Mouse (Mus musculus) midbrain, embryonic 13.5 days (tissue): ENCODE results near the gene Cela3a. TPM values are rescaled to one million over a fixed set of nuclear protein-coding genes. Genes with fewer than 3 reads are reported as not detected.

Experiments
- ATAC-seq: fragments of 200-750 bp; cut with Nextera tagmentation; 2 replicates; pipeline ENCODE4 v1.8.0; 2017; ENCODE audit warnings: mild to moderate bottlenecking, moderate TSS enrichment, moderate library complexity
- H3K27ac ChIP-seq: fragments of 300-500 bp; sonication (generic); 2 replicates; pipeline ENCODE4 v1.5.1; 2015; ENCODE audit warnings: inconsistent platforms, mild to moderate bottlenecking, moderate library complexity
- H3K27me3 ChIP-seq: fragments of 300-500 bp; sonication (generic); 2 replicates; pipeline ENCODE4 v1.6.1; 2015; ENCODE audit warnings: mild to moderate bottlenecking, inconsistent platforms
- H3K36me3 ChIP-seq: fragments of 300-500 bp; sonication (generic); 2 replicates; pipeline ENCODE4 v1.6.1; 2015; ENCODE audit warnings: mild to moderate bottlenecking, inconsistent platforms
- H3K4me1 ChIP-seq: fragments of 300-500 bp; sonication (generic); replicated peaks from 2 replicates; pipeline ENCODE4 v1.6.1; 2015; ENCODE audit warnings: inconsistent platforms
- H3K4me2 ChIP-seq: fragments of 300-500 bp; sonication (generic); replicated peaks from 2 replicates; pipeline ENCODE4 v1.6.1; 2015; ENCODE audit warnings: moderate library complexity, mild to moderate bottlenecking, inconsistent platforms
- H3K4me3 ChIP-seq: fragments of 300-500 bp; sonication (generic); replicated peaks from 2 replicates; pipeline ENCODE4 v1.5.1; 2015; ENCODE audit warnings: mild to moderate bottlenecking, inconsistent platforms
- H3K9ac ChIP-seq: fragments of 300-500 bp; sonication (generic); replicated peaks from 2 replicates; pipeline ENCODE4 v1.6.1; 2015; ENCODE audit warnings: mild to moderate bottlenecking, inconsistent platforms
- H3K9me3 ChIP-seq: fragments of 300-500 bp; sonication (generic); 2 replicates; pipeline ENCODE4 v1.6.1; 2016; ENCODE audit warnings: mild to moderate bottlenecking, inconsistent platforms
- WGBS: fragments of 180-500 bp; shearing (Covaris S2); methylation state at CpG from one replicate; pipeline ENCODE4 v1.1.7; 2015; 5-methylcytosine and 5-hydroxymethylcytosine counted together
- polyA plus RNA-seq: library from polyadenylated mRNA; unstranded; fragments of >200 nt; fragmentation: Nextera tagmentation; extraction: Ambion mirVana; gene quantifications from 2 replicates; pipeline ENCODE4 v1.2.1, GENCODE M21; 2015

Cela3a gene
- polyA plus RNA-seq, 1 experiment from 2014 or later = not detected

DNA sequence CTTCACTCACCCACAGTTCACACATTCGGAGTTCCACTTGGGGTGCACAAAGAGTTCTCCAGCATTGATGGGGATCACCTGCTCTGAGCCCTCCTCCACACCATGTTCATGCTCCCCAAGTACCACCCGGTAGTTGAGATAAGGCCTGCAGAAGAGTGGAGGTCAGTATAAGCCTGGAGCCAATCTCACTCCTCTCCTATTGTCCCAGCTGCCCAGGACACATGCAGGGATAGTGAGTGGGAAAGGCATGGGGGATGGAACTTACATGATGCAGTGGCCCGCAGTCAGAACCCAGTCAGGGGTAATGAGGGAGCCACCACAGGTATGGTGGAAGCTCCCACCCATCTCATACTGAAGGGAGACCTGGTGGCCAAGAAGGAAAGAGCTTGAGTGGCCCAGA is 4.0 kb downstream of the Cela3a start:
- Histone ChIP-seq H3K36me3 (no peaks in the 10 kb centered on the region), H3K4me2 (no peak overlapping the region), H3K9me3 (no peaks in the 10 kb centered on the region), H3K27me3 (no peaks in the 10 kb centered on the region), H3K4me3 (no peak overlapping the region), H3K27ac (no peak overlapping the region), H3K9ac (no peak overlapping the region), H3K4me1 (no peaks in the 10 kb centered on the region)
- 92% methylated on average over 3 of the region's 3 CpGs for WGBS
- no peak for ATAC-seq

DNA sequence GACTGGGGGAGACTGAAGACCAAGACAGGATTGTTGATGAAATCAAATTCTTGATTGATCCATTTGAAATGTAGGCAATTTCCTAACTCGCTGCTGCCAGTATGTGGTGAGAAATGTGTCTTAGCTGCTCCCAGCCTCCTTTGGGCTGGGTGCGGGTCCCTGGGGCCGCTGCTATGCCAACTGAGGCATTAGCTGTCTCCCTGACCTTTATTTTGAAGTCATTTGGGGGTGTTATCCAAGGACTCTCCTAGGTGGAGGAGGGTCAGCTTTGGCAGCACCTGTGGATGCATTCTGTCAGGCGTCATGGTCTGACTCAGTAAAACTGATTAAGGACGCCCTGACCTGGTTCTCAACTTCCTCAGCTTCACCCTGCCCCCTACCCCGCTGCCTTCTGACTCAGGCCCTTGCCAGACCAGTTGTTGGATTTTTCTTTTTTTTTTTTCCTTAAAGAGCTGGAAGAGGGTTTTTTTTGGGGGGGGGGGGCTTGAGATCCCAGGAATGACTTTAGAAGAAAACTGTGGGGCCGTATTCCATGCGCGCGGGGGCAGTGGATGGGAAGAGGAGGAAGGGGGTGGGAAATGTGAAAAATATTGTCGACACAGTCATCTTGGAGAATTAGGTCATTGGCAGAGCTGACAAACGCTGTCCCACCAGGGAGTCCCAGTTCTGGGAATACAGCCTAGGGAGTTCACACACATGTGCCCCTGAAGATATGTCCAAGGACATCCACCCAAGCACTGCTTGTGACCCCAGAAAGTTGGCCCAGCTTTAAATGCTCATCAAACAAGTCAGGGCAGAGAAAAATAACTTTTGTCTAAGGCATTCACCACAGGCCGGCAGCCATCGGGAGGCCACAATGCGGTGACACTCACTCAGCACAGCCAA is 12.7 kb downstream of the Cela3a start:
- no peak overlapping the region for H3K9ac ChIP-seq
- H3K4me1 ChIP-seq = no peaks in the 10 kb centered on the region
- H3K27ac ChIP-seq = no peak overlapping the region
- H3K4me2 ChIP-seq = no peak overlapping the region
- no peaks in the 10 kb centered on the region for H3K9me3 ChIP-seq
- no peaks in the 10 kb centered on the region for H3K27me3 ChIP-seq
- no peak for ATAC-seq
- WGBS = 82% methylated on average over 15 of the region's 15 CpGs
- H3K36me3 ChIP-seq = no peaks in the 10 kb centered on the region
- H3K4me3 ChIP-seq = no peak overlapping the region

DNA sequence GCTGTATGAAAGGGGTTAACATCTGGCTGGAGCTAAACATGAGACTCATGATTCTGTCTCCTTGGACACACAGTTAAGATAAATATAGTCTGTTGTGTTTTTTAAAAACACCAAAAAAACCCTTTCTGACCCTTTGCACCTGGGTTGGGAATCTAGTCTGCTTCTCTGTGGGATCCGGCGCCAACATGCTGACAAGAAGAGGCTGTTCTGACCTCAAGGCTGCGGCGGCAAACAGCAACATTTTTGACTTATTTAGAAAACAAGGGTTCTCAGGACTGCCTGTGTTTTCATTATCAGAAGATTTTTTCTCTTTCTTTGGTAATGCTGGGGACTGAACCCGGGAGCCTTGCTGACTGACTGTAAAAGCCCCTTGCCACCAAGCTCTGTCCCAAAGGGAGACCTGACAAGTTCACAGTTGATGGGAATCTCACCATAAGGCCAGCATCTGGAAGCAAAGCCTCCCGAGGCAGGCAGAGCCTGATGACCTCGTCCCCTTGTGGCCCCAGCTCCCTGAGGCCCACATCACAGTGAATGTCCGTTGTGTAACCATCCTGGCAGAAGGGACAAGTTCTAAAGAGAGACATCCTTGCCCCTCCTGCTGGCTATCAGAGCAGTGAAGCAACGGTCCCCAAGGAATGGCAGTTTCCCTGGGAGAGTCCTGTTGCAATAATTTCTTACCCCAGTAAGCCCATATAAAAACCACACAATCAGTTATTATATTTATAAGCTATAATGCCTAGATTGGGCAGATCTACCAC is 16.0 kb downstream of the Cela3a start:
- H3K4me3 ChIP-seq = no peak overlapping the region
- H3K36me3 ChIP-seq = no peaks in the 10 kb centered on the region
- no peak overlapping the region for H3K4me2 ChIP-seq
- no peak overlapping the region for H3K27ac ChIP-seq
- ATAC-seq = no peak
- no peaks in the 10 kb centered on the region for H3K27me3 ChIP-seq
- H3K9ac ChIP-seq = no peak overlapping the region
- H3K4me1 ChIP-seq = peaks cover 10% of the 10 kb centered on the region
- H3K9me3 ChIP-seq = no peaks in the 10 kb centered on the region
- 76% methylated on average over 9 of the region's 9 CpGs for WGBS

DNA sequence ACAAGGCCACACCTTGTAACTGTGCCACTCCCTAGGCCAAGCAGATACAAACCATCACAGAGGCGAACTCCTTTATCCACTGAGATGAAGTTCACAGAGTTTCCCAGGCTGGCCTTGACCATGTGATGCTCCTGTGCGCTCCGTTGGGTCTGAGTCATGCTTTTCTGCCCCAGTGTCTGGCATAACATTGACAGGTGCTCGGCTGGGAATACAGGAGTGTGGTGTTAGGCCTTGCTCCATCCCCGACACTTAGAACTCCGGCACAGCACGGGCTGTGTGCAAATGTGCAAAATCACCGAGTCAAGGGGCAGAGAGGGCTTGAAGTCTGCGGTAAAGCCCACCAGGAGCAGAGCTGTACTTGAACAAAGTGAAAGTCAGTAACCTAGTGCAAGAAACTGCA is 16.7 kb downstream of the Cela3a start:
- ATAC-seq = no peak
- Histone ChIP-seq H3K4me2 (no peak overlapping the region), H3K4me3 (no peak overlapping the region)

DNA sequence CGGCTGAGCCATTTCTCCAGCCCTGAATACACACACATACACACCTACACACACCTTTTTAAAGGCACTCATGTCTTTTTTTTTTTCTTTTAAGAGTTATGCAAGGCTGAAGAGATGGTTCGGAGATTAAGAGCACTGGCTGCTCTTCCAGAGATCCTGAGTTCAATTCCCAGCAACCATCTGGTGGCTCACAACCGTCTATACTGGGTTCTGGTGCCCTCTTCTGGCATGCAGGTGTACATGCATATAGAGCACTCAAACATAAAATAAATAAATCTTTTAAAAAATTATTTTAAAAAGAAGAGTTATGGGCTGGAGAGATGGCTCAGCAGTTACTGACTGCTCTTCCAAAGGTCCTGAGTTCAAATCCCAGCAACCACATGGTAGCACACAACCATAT is 18.3 kb downstream of the Cela3a start:
- Histone ChIP-seq H3K27me3 (no peaks in the 10 kb centered on the region), H3K4me1 (peaks cover 19% of the 10 kb centered on the region), H3K4me2 (no peak overlapping the region), H3K9me3 (no peaks in the 10 kb centered on the region), H3K9ac (no peak overlapping the region), H3K4me3 (no peak overlapping the region), H3K36me3 (no peaks in the 10 kb centered on the region), H3K27ac (no peak overlapping the region)
- 94% methylated on average over 3 of the region's 3 CpGs for WGBS
- ATAC-seq = no peak

More for the DNA sequence above, 16.7 kb downstream of the Cela3a start:
- no peaks in the 10 kb centered on the region for H3K27me3 ChIP-seq
- no peaks in the 10 kb centered on the region for H3K36me3 ChIP-seq
- H3K4me1 ChIP-seq = peaks cover 10% of the 10 kb centered on the region
- H3K9ac ChIP-seq = no peak overlapping the region
- 87% methylated on average over 9 of the region's 9 CpGs for WGBS
- H3K9me3 ChIP-seq = no peaks in the 10 kb centered on the region
- no peak overlapping the region for H3K27ac ChIP-seq

DNA sequence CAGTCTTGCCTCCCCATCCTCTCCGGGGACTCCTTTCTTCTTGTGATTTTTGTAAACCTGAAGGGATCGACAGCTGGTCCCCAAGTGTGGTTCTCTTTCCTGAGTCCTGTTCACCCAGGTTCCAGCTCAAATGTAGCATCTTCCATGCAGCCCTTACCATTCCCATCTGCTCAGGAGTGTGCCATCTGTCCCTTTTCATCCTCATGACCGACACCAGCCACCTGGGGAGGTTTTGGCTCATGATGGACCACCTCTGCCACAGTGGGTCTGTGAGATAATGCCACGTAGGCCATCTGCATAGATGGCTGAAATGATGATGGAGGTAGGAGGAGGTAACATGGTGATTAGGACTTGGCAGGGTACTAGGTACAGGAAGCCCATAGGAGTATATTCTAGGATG is 19.4 kb downstream of the Cela3a start:
- Histone ChIP-seq H3K27me3 (no peaks in the 10 kb centered on the region), H3K9me3 (no peaks in the 10 kb centered on the region), H3K4me2 (no peak overlapping the region), H3K36me3 (no peaks in the 10 kb centered on the region), H3K9ac (no peak overlapping the region), H3K27ac (no peak overlapping the region), H3K4me3 (no peak overlapping the region), H3K4me1 (peaks cover 19% of the 10 kb centered on the region)
- WGBS = 94% methylated on average over 4 of the region's 4 CpGs
- no peak for ATAC-seq

DNA sequence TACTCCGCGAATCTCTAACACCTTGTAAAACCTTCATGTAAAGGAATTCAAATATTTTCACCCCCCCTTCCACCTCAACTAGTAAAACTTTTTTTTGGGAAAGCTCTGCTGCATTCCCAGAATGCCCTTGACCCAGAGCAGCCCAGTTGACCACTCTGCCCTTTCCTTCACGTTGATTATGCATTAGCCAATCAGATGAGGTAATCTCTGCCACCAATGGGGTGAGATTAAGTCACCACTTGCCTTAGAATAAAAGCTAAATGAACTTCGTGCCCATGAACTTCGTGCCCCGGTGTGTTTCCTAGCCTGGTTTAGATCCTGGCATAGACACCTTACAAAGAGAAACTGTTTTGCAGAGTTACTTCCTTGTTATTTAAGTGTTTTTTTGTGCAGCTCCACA is 20.6 kb downstream of the Cela3a start:
- peak overlapping the region; percentile 83; the same call in 1 of the 2 replicates for H3K27ac ChIP-seq
- peak overlapping the region; percentile 92 for H3K4me3 ChIP-seq
- no peak for ATAC-seq
- no peaks in the 10 kb centered on the region for H3K27me3 ChIP-seq
- no peaks in the 10 kb centered on the region for H3K36me3 ChIP-seq
- peak overlapping the region; percentile 94 for H3K4me2 ChIP-seq
- H3K9me3 ChIP-seq = no peaks in the 10 kb centered on the region
- peak overlapping the region; percentile 87 for H3K9ac ChIP-seq
- peaks cover 19% of the 10 kb centered on the region for H3K4me1 ChIP-seq
- 51% methylated on average over 6 of the region's 6 CpGs for WGBS

DNA sequence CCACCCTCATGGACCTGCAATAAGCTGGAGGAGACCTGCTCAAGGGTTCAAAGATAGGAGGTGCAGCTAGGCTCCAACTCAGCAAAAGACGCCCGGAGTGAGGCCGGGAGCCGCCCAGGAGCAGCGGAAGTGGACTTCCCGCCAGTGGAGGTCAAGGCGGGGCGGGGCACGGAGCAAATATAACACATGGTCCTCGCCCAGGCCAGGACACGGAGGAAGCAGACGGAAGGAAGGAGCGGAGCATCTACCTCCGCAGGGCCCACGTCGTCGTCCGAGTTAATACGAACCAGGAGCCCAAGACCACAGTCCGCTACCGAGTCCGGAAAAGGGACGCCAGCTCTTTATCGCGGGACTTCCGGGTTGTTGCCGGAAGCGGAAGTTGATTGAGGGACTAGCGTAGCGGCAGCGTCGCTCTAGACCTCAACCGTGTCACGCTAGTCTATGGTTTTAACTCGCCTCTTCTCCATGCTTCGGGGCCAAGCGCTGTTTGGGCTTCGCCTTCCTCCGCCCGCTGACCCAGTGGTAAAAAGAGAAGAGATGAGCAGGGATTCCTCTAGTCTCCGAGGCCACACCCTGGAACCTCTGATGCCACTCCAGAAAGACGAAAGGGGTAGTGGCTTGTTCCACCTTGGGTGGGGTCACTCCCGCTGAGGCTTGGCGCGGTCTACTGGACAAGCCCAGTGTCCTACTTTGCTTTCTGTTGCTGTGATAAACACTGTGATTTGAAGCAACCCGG is 21.4 kb downstream of the Cela3a start:
- peak overlapping the region; percentile 87 for H3K9ac ChIP-seq
- H3K27ac ChIP-seq = peak overlapping the region; percentile 83
- no peaks in the 10 kb centered on the region for H3K9me3 ChIP-seq
- peaks cover 19% of the 10 kb centered on the region for H3K4me1 ChIP-seq
- peak; percentile 97 for ATAC-seq
- no peaks in the 10 kb centered on the region for H3K36me3 ChIP-seq
- peak overlapping the region; percentile 94 for H3K4me2 ChIP-seq
- WGBS = under 1% methylated on average over 46 of the region's 46 CpGs
- peak overlapping the region; percentile 92 for H3K4me3 ChIP-seq
- no peaks in the 10 kb centered on the region for H3K27me3 ChIP-seq

DNA sequence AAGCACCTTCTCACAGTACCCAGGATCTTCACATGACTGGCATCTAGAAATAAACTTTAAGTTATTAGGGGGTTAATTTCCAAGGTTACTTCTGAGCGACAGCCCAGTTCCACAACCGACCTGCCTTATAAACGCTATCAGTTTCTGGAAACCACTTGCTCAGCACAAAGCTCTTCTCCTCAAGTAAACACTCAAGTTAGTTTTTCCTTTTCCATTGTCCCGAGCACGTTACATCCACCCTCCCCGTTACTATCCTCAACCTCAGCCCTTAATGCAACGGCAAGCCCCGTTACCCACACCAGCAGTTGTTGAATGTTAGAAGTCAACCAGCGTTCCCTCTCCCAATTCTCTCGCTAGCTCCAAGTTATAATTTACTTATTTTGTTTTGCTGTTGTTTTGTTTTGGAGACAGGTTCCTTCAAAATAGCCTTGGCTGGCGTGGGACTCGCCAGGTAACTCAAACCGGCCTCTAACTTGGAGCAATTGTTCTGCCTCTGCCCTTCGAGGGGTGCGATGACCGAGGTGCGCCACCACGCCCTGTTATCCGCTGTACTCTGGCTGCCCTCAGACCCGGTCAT is 22.0 kb downstream of the Cela3a start:
- 2% methylated on average over 20 of the region's 20 CpGs for WGBS
- Histone ChIP-seq H3K9ac (peak overlapping the region; percentile 87), H3K36me3 (no peaks in the 10 kb centered on the region), H3K9me3 (no peaks in the 10 kb centered on the region), H3K4me2 (peak overlapping the region; percentile 94), H3K27ac (peak overlapping the region; percentile 83), H3K27me3 (no peaks in the 10 kb centered on the region), H3K4me3 (peak overlapping the region; percentile 92), H3K4me1 (peaks cover 19% of the 10 kb centered on the region)
- ATAC-seq = no peak

DNA sequence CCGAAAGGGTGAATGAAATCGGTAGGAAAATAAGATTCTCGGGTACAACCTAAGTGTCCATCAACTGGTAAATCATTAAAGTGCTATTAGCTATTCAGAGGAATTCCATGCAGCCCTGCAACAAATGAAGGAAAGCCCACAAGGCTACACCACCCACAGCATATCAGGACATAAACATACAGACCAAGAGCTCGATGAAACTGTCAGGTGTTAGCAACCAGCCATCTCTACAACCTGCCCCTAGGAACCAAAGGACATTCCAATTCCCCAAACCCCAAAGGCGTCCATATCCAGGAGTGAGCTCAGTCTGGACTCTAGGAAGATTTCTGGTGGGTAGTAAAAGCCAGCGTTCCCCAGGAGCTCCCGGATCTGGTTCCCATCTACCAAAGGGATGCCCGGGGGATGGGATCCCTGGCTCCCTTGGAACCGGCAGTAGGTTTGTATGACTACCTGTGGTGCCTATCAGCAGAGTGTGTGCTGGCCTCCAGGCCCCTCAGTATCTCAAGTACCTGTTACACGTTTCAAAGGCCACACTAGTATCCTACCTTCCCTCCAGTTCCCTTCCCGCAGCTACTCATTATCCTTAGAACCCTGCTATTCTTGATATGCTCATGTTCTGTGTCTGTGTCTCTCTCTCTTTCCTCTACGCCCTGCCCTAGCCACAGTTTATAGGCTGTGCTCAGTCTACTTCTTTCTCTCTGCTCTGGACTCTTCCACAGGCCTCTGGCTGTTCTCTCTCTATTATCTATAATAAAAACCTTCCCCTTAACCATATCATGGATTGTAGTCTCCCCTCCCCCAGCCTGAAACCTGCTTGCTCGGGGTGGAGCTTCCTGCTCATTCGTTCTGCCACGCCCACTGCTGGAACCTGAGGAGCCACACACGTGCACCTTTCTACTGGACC is 28.6 kb downstream of the Cela3a start:
- H3K36me3 ChIP-seq = no peaks in the 10 kb centered on the region
- no peaks in the 10 kb centered on the region for H3K27me3 ChIP-seq
- WGBS = 37% methylated on average over 15 of the region's 16 CpGs
- no peak overlapping the region for H3K4me2 ChIP-seq
- H3K9ac ChIP-seq = no peak overlapping the region
- H3K9me3 ChIP-seq = no peaks in the 10 kb centered on the region
- no peak overlapping the region for H3K27ac ChIP-seq
- no peaks in the 10 kb centered on the region for H3K4me1 ChIP-seq
- H3K4me3 ChIP-seq = no peak overlapping the region
- no peak for ATAC-seq

DNA sequence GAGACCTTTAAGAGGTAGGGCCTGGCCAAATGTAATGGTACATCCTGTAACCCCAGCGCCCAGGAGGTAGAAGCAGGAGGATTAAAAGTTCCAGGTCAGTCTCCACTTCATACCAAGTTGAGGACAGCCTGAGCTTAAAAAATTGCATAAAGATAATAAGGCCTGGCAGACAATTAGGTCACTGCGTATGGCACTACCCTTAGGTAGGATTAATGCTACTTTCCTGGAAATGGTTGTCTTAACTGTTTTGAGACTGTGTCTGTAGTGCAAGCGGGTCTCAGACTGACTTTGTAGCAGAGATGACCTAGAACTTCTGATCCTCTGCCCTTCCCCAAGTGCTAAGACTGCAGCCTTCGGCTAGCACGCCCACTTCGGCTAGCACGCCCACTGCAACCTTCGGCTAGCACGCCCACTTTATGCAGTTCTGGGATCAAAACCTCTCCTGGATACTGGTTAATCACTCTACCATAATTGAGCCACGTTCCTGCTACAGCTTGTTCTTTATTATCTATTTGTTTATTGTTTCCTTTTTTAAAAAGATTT is 29.8 kb downstream of the Cela3a start:
- Histone ChIP-seq H3K9ac (no peak overlapping the region), H3K36me3 (no peaks in the 10 kb centered on the region), H3K4me3 (no peak overlapping the region), H3K4me1 (no peaks in the 10 kb centered on the region), H3K9me3 (no peaks in the 10 kb centered on the region), H3K4me2 (no peak overlapping the region), H3K27ac (no peak overlapping the region), H3K27me3 (no peaks in the 10 kb centered on the region)
- 88% methylated on average over 10 of the region's 10 CpGs for WGBS
- no peak for ATAC-seq
